Mouse (Mus musculus) bone marrow, adult 2 months (tissue): ENCODE data around the gene Dnal1.

Experiments
- CTCF ChIP-seq: fragments of 200-500 bp; IDR thresholded peaks from 2 replicates; pipeline ENCODE4 v1.5.1; 2011; ENCODE audit warnings: low read length, control low read depth; ENCODE audit not compliant: control insufficient read depth, insufficient read depth
- POLR2A ChIP-seq: fragments of 200-500 bp; IDR thresholded peaks from 2 replicates; pipeline ENCODE4 v1.6.1; 2011; ENCODE audit warnings: low read depth, mild to moderate bottlenecking, control low read depth, low read length, borderline replicate concordance; ENCODE audit not compliant: control insufficient read depth

DNA sequence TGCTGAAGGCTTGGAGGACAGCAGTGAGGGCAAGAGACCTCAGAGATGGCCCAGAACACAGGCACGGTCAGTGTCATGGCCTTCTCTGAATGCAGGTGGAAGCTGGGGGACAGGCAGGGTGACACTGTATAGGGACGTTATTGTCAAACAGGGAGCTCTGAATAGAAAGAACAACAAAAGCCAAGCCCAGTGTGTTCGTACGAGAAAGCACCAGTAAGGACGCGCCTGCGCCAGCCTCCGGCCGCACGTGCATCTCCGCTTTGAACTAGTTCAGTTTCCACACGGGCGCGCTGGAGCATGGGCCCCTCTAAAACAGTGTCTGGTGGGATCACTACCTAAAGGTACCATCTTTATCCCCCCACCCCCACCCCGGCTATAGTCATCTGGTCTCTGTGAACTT lies 35.8 kb downstream of the Dnal1 start:
- TF ChIP-seq POLR2A (no peak), CTCF (no peak)
